Mouse (Mus musculus): ENCODE measurements around the gene Gstt1.
"Not testable (repeated sequence)": the region's sequence is repeated elsewhere in the genome, so short reads cannot be mapped to it uniquely, and the experiment has no call there.

Gene Gstt1

DNA sequence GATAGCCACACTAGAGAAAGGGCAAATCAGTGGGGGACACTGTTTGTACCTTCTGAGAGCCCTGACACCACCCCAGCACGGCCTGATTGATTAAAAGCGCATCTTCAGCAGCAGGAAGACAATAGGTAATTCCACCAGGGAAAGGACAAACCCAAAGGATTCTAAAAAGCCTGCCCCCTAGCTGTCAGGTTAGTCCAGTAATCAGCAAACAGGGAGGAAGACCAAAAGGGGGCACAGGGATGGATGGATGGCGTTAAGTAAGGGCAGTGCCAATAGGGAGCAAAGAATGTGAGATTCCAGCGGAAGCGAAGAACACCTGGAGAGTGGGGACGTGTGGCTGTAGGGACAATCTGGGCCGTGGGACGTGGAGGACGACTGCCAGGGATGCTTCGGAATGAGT, 20.3 kb upstream of the Gstt1 start:
- DNase-seq (ENCODE audit: low spot score in 2 of 2) = no peak

DNA sequence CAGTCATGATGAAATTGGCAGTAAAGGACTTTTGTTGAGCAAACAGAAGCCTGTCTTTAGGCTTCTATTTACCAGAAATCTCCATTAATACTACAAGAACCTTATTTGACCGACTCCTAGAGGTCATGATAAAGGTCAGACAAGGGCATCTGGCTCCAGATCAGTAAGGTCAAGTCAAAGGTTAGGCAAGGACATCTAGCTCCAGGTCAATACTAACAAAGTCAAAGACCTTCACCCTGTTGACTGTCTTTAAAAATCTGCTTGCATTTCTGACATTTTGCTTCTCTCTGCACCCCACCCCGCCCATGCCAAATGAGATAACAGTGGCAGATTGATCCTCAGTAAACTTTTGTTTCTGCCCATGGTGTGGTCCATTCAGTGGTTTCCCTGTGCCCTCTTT, 5.8 kb upstream of the Gstt1 start:
- no peak for DNase-seq (ENCODE audit: low spot score in 2 of 2)

DNA sequence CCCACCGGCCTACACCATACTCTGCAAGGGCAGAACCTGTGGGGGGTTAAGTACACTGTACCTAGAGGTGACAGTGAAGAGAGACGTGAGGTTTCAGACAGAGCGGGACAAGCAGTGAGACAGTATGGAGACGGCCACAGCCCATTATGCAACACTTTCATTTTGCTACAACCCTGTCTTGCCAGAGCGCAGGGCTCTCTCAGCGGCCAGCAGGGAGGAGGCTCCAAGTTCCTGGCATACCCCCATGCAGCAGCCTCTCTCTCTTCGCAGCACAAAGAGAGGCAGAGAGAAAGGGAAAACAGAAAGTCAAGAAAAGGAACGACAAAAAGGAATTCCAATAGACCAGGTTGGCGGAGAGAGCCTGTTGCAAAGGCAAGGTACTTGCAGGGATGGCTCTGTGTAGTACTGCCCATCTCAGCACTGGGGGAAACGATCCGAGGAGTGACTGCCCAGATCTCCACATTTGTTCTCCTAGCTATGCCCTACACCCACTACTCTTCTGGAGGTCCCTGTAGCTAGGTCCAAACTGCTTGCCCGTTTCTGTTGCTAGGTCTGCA, 687 bp downstream of the Gstt1 start:
- DNase-seq (ENCODE audit: low spot score in 2 of 2) = peak in 1 of 2 experiments; percentile 27

DNA sequence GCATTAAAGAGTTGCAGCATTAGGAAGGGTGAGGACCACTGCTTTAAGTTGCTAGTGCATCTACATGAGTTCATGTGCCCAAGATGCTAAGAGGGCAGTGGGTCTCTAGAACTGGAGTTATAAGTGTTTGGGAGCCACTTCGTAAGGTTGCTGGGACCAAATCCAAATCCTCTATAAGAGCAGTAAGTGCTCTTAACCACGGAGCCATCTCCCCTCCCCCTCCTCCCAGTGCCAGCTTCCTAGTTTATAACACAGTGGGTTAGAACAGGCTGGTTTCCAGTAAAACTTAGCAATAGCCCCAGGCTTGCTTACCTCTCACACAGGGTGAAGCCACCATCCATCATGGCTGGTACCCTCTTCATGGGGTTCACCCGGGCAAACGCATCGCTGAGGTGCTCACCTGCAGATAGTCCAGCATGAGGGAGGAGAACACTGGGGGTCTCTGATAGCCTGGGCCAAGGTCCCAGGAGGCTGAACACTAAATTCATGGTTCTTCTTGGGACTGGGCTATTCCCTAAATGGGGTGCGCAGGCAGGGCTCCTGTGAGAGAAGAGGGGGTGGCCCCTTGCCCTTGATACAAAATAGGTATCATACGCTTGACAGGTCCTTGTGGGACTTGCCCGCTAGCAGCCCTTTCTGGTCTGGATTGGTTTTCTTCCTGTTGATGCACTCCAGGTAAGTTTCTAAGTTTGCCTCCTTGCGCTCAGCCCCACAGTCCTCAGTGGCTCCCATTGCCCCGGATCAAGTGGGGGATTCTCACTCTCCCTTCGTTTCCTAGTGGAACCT, 1.5 kb downstream of the Gstt1 start:
- no peak for DNase-seq (ENCODE audit: low spot score in 2 of 2)

DNA sequence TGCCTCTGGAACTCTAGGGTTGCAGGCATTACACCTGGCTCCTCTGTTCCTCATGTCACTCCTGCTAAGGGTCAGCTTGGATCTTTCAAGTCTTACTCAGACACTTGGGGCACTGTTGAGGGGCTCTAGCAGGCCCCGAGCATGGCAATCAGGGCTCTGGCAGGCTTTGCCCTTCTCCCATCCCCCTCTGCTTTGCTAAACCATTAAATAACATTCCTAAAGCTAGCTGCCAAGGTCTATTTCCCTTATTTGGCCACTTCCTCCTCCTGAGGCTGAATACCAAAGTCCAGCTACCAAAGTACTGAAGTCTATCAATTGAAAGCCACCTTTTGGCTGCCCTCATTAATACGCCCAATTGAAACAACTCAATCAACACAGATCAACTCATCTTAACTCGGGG, 3.5 kb downstream of the Gstt1 start:
- DNase-seq (ENCODE audit: low spot score in 2 of 2) = no peak

DNA sequence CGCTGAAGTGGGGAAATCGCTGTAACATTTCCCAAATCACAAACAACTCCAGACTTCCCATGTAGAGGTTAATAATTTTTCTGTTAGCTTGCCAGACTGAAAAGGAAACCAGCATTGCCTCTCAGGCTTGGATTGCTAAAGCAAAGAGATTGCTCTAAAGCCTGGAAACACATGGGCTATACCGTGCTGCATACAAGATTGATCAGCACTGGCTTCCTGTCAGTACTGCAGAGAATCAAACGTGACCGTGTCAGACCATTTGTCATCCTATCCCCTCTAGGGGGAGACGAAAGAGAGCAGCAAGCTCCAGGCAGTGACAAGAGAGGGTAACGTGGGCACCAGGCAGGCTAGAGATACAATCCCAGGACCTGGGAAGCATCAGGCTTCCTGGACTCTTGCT, 7.6 kb downstream of the Gstt1 start:
- no peak for DNase-seq (ENCODE audit: low spot score in 2 of 2)

DNA sequence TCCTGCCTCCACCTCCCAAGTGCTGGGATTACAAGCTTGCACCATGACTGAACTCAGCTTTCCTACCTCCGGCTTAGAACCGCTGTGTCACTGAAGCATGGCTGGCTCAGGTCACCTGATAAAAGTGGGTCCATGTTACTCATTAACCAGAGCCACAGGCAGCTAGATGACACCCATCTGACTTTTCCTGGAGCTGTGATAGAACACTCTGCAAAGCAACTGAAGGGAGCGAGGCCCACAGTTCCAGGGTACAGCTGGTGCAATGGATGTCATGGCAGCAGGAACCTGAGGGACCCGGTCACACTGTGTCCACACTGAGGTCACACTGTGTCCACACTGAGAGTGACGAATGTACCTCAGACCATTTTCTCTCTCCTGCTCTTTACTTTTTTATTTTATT, 8.5 kb downstream of the Gstt1 start:
- no peak for DNase-seq (ENCODE audit: low spot score in 2 of 2)

DNA sequence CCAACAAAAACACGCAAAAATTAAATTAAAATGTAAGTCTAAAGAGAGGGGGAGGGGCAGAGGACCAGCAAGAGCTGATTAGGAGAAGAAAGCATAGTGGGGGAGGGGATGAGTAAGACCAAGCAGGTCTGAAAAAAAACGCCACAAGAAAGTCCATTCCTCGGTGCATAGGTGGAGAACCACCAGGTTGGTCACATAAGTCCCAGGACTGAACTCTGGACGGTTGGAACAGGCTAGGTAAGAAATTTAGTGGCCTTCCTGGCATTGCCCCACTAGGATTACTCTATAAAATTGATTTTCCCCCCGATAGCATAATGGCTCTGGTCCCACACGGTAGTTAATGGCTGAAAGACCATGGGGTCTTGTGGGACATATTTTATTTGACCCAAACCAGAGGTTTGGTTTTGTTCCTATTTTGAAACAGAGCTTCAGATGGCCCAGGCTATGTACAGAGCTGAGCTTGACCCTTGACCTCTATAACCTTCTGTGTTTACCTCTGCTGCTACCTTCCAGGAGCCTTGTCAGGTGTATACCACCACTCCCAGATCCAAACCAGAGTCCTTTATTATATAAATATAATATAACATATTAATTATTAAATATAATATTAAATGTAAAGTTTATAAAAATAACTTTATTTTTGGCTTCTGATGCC, 9.2 kb downstream of the Gstt1 start:
- DNase-seq (ENCODE audit: low spot score in 2 of 2) = no peak

DNA sequence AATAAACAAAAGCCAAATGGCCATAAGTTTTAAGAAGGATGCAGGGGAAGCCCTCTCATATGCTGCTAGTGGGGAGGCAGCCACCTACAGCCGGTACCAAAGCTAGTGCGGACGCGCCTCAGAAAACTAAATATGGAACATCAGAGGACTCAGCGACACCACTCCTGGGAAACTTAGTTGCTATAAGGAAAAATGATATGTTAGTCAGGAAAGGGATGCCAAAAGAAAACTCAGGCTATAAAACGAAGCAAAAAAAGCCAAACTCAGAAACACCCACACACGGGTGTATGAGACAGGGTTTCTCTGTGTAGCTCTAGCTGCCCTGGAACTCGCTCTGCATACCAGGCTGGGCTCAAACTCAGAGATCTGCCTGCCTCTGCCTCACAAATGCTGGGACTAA, 10.1 kb downstream of the Gstt1 start:
- DNase-seq (ENCODE audit: low spot score in 2 of 2) = no peak

DNA sequence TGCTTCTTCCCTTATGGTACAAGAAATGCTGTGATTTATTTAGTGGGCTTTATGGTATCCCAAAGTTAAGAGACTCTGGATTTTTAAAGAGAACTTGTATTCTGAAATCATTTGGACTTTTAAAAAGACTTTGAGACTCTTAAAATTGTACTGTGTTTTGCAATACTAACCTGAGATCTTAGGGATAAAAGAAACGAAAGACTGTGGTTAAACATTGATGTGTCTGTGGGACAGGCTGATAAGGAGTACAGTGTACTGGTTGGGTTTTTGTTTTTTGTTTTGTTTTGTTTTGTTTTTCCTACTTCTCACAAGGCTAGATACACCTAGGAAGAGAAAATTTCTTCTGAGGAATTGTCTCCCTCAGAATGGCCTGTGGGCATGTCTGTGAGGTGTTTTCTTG, 12.9 kb downstream of the Gstt1 start:
- DNase-seq (ENCODE audit: low spot score in 2 of 2) = no peak

DNA sequence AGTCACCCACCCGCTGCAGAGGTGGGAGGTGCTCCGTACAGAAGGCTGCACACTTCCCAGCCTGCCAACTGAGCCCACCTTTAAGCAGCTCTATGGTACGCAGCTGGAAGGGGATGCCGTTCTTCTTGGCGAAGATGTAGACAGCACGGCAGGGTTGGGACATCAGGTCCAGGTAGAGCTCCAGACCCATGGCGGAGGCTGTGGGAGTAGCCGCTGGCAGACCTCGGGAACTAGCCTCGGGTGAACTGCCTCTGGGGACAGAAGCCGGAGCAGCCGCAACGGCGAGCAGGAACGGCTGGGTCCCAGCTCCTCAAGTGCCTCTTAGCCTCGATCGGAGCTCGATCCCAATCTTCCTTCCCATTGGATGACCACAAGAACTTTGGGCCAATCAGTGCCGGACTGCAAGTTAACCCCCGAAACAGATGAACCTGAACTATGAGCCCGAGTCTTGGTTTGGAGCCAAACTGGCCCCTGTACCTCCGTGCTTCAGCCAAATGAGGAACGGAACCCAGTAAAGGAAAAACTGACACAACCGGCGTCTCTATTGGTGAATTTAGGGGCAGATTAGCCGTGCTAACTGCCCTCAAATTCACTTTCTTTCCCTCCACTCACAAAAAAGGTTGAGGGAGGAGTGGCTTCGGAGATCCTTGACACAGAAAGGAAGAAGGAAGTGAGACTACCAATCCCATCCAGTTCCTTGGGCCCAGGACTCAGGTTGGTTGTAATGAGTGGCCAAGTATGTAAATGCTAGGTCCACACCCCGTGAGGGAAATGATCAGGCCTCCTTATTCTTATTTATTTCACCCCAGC, 17.4 kb downstream of the Gstt1 start, which contains the start of the genes Gm20441 and Gstt3:
TSS of gene Gm20441 (minus strand) at position 186 of the 810 bp plus-strand sequence.
TSS of gene Gstt3 (minus strand) at position 646 of the 810 bp plus-strand sequence.
- peak in 1 of 2 experiments; percentile 18 for DNase-seq (ENCODE audit: low spot score in 2 of 2)

DNA sequence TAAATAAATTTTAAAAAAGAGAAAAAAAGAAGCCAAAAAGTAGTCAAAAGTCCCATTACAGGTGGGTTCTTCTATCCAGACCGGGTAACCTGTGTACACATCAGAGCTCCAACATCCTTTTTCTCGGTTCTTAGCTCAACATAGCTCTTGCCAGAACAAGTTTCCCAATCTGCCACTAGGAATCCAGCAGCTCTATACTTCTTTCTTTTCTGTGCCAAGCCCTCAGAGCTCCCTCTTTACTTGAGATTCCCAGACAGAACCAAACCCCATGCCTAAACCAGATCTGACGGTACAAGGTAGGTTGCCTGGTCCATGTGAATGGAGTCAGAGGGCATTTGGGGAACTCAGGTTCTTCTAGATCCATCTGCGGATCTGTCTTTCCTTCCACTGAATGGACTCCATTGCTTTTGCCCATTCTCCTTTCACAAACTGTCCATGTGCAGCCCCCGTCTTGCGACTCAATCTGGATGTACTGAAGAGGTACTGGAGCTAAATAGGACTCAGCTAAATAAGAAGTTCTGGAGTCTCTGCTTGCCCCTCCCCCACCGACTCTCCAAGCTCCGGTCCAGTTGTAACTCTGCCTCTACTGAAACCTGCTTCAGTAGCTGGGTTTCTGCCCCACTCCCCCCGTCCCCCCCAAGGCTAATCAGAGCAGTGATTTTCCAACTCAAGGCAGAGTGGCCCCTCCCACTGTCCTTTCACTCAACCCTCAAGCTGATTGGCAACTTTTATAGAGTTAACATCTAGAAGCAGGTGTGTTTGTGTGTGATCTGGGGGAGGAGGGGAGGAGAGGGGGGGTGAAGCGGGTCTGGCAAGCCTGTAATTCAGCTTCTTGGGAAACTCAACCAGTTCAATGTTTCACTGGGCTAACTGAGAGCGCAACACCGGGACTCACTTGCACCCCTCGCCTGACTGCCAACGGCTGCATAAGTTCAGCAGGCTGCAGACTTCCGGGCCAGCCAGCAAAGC, 18.9 kb downstream of the Gstt1 start:
- DNase-seq (ENCODE audit: low spot score in 2 of 2) = peak in 1 of 2 experiments; percentile 16

DNA sequence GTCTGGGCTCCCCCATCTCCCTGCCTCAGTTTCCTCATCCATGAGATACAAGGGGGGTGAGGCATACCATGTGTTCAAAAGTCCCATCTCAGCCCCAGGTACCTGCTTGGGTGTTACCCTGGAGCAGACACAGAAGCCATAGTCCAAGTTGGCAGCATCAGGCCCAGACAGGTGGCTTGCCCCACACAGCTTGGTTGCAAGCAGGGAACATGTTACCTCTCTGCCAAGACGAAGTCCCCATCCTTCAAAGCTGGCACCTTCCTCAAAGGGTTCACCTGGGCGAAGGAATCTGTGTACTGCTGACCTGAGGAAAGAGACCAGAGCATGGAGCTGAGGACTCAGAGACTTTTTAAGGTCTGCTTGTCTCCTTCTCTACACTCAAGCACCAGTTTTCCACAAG, 20.5 kb downstream of the Gstt1 start:
- DNase-seq (ENCODE audit: low spot score in 2 of 2) = no peak

DNA sequence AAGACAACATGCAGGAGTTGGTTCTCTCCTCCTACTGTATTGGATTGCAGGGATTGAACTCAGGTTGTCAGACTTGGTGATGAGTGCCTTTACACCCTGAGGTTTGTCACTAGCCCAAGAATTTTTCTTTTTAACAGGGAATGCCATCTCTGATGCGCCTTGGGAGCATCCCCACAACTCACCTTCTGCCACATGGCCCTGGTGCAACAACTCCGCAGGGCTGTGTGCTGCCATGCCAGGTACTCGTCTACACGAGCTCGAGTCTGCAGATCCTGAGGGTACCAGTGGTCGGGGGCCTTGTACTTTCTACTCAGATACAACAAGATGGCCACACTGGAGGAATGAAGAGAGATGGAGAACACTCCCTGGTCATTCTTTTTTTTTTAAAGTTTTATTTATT, 21.8 kb downstream of the Gstt1 start:
- no peak for DNase-seq (ENCODE audit: low spot score in 2 of 2)

DNA sequence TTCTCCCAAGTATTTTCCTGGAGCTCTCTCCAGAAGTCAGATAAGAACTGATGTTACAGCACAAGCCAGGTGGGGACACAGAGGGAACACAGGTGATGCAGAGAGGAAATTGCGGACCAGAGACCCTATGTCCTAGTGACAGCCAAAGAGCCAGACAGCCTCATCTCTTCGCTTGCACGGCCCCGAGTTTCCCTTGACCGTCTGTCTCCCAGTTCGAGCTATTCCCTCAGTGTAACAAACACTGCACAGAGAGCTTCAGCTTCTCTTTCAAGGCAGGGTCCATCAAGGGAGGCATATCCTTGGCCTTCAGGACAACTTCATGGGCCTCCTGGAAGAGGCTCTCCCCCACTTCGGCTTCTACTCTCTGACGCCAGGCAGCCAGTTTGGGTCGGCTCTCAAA, 23.8 kb downstream of the Gstt1 start:
- no peak for DNase-seq (ENCODE audit: low spot score in 2 of 2)

DNA sequence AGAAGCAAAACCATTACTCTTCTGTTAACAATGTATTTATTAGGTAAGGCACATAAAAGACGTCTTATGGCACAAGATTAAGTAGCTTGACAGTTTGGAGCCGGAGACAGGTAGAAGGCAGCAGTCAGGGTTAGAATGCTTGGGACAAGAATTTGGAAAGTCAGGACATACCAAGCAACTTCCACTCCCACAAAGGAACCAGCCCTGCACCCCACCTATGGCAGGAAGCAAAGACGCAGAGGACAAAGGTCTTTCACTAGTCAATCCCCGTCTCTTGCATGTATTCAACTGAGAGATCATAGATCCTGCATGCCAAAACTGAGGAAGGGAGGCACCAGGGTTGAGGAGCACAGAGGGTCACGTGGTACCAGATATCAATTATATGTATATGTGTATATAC, 24.3 kb downstream of the Gstt1 start:
- DNase-seq (ENCODE audit: low spot score in 2 of 2) = no peak

DNA sequence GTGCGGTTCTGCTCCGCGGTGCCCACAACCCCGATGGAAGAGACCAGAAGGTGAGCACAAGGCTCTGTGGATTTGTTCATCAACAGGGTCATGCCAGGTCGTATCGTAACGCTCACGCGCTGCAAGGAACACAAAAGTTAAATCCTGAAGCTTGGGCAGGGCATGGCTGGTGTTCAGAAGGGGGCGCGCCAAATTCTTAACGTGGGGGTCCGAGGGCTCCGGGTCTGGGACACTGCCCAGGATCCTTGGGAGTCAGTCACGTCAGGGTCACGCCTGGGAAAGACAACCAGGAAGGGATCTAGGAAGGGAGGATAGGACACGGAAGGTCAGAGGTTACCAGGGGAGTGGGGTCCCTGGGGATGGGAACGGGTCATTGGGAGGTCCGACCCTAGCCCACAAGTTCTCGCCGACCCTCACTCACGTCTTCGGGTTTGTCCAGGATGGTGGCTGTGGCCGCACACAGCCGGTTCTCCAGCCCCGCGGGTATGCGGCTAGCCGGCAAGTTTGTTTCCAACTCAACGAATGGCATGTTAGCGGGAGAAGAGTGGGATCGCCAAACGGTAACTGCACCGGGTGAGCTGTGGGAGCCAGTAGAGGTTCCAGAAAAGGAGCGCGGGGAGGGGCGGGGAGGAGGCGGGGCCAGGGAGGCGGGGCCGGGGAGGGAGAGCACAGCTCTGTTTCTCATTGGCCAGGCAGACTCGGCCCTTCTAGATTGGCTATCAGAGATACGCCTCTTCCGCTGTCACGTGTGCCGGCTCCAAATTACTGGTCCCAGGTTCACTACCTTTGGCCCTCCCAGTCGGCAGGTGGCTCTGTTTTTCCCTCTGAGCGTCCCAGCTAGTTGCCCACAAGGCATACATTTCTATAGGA, 25.4 kb downstream of the Gstt1 start, which contains the start of gene Ddt:
TSS of gene Ddt (minus strand) at position 620 of the 870 bp plus-strand sequence.
- peak; percentile 56 to 78 for DNase-seq (ENCODE audit: low spot score in 2 of 2)

DNA sequence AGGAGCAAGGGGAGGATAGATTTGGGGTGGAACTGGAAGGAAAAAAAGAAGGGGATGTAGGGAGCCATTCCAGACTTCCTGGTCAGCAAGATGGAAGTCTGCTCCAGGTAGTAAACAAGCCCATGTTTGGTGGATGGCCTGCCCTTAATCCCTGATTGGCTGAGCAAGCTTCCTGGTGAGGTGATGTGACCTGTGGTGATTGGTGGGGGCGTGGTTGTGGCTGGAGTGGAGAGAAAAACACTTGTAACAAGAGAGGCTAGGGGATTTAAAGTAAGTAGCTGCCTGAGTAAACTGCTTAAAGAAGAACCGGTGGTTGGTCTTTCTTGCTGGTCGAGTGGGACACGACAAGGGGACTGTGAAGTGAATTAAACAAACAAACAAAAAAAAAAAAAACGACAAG, 30.6 kb downstream of the Gstt1 start:
- not testable (repeated sequence) for DNase-seq (ENCODE audit: low spot score in 2 of 2)

DNA sequence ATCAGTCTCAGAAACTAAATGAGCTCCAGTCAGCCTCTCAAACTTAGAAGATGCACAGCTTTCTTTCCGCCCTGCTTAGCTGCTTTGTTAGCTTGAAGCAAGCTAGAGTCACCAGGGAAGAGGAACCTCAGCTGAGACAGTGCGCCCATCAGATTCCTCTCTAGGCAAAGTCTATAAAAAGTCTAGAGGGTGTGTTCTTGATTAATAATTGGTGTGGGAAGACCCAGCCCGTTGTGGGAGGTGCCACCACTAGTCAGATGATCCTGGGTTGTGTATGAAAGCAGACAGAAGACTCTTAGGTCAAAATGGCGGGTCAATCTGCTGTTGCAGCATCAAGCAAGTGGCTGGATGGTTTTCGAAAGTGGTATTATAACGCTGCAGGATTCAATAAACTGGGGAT, 31.5 kb downstream of the Gstt1 start:
- no peak for DNase-seq (ENCODE audit: low spot score in 2 of 2)

Data from cerebellum, postnatal 4 days (tissue).